29 mouse cellular contexts compared by ENCODE assay signal in genomic region chr4:148052976-148053375, GRCm38 (mm10). TPM values are rescaled to one million over a fixed set of nuclear protein-coding genes. Genes with fewer than 3 reads are reported as not detected.
DNase-seq lines count a peak whose midpoint lies in the region; ATAC-seq and TF ChIP-seq lines count a peak whose summit lies in the region.
"Had no signal": no experiment of that assay in that cellular context is flagged by ENCODE, and none has a peak within 500 bp of the region (broad histone marks: within the 10 kb centered on the region; RNA-seq: fewer than 3 reads in every experiment).

No protein-coding gene starts in this region.

- intact Hi-C loops in left cerebral cortex, adult 2 months (cut with DNase I), result loop anchor here (1.0 kb wide), 1 partner anchor 14 kb away; the partner anchor contains the start of gene Mthfr

- H3K27me3 ChIP-seq in forebrain, embryonic 14.5 days (replicated peaks; ENCODE audit: control insufficient read depth, insufficient read depth, low read length), result no peaks in the 10 kb centered on the region
- no peaks in the 10 kb centered on the region for H3K27me3 ChIP-seq in forebrain, embryonic 16.5 days (replicated peaks; ENCODE audit: control insufficient read depth, insufficient read depth, low read length)
- H3K27me3 ChIP-seq in midbrain, embryonic 11.5 days (ENCODE audit: control insufficient read depth, insufficient read depth, low read length), result no peaks in the 10 kb centered on the region
- H3K27me3 ChIP-seq in midbrain, embryonic 15.5 days (replicated peaks), result no peaks in the 10 kb centered on the region
- no peaks in the 10 kb centered on the region for H3K27me3 ChIP-seq in hindbrain, embryonic 14.5 days (ENCODE audit: control insufficient read depth, insufficient read depth, low read length)
- H3K27me3 ChIP-seq: embryonic facial prominence, embryonic 12.5 days; forebrain, embryonic 12.5 days; hindbrain, embryonic 15.5 days; kidney, embryonic 15.5 days; midbrain, embryonic 12.5 days; neural tube, embryonic 13.5 days had no signal

- H3K4me3 ChIP-seq in forebrain, embryonic 14.5 days (ENCODE audit: low read depth, low read length), result no peak overlapping the region
- H3K4me3 ChIP-seq in forebrain, embryonic 16.5 days (replicated peaks; ENCODE audit: low read length), result no peak overlapping the region
- H3K4me3 ChIP-seq in left cerebral cortex, adult 2 months, result no peak overlapping the region
- no peak overlapping the region for H3K4me3 ChIP-seq in midbrain, embryonic 11.5 days (ENCODE audit: low read depth, low read length)
- no peak overlapping the region for H3K4me3 ChIP-seq in midbrain, embryonic 15.5 days
- H3K4me3 ChIP-seq in hindbrain, embryonic 14.5 days (replicated peaks; ENCODE audit: low read length), result no peak overlapping the region
- H3K4me3 ChIP-seq: embryonic facial prominence, embryonic 12.5 days; forebrain, embryonic 12.5 days; heart, adult 2 months; hindbrain, embryonic 15.5 days; kidney, embryonic 15.5 days; limb, embryonic 10.5 days; midbrain, embryonic 12.5 days; myocyte; neural tube, embryonic 13.5 days had no signal

- H3K9ac ChIP-seq in forebrain, embryonic 14.5 days (ENCODE audit: low read length), result no peak overlapping the region
- H3K9ac ChIP-seq in forebrain, embryonic 16.5 days (replicated peaks; ENCODE audit: low read depth, low read length), result no peak overlapping the region
- no peak overlapping the region for H3K9ac ChIP-seq in midbrain, embryonic 11.5 days (ENCODE audit: low read length)
- no peak overlapping the region for H3K9ac ChIP-seq in midbrain, embryonic 15.5 days
- no peak overlapping the region for H3K9ac ChIP-seq in hindbrain, embryonic 14.5 days
- H3K9ac ChIP-seq: embryonic facial prominence, embryonic 12.5 days; forebrain, embryonic 12.5 days; hindbrain, embryonic 15.5 days; kidney, embryonic 15.5 days; midbrain, embryonic 12.5 days; neural tube, embryonic 13.5 days had no signal

- no peak for DNase-seq in forebrain, embryonic 14.5 days (ENCODE audit: low spot score)
- DNase-seq in left cerebral cortex, adult 2 months (ENCODE audit: extremely low spot score in 1 of 2, low spot score in 2 of 2), result no peak
- DNase-seq in left cerebral cortex, adult 9 months (ENCODE audit: low spot score in 2 of 2), result no peak
- DNase-seq in midbrain, embryonic 11.5 days (ENCODE audit: low spot score, missing footprints), result peak; percentile 45
- DNase-seq in yolk sac, embryonic 10.5 days (ENCODE audit: low spot score), result no peak
- no peak for DNase-seq in hindbrain, embryonic 14.5 days (ENCODE audit: low spot score)
- DNase-seq: adrenal gland, adult 8-10 months; cerebellum, adult 18-20 months; cerebellum, postnatal 14 days; gastrocnemius, postnatal 14 days; heart, adult 2 months; heart, postnatal 36 days; kidney, postnatal 36 days; liver; thymus, adult 2 months; thymus, postnatal 4 days had no signal

- no peak for TF ChIP-seq CTCF in left cerebral cortex, adult 2 months (IDR thresholded peaks at IDR 0.05)

- H3K36me3 ChIP-seq in forebrain, embryonic 14.5 days (ENCODE audit: control insufficient read depth, insufficient read depth, low read length), result peaks cover 89% of the 10 kb centered on the region
- peaks cover 21% of the 10 kb centered on the region for H3K36me3 ChIP-seq in forebrain, embryonic 16.5 days (ENCODE audit: control insufficient read depth, insufficient read depth)
- peaks cover 39% of the 10 kb centered on the region for H3K36me3 ChIP-seq in midbrain, embryonic 11.5 days (ENCODE audit: control insufficient read depth, insufficient read depth, low read length)
- H3K36me3 ChIP-seq in midbrain, embryonic 15.5 days (replicated peaks), result peaks cover 71% of the 10 kb centered on the region
- peaks cover 98% of the 10 kb centered on the region for H3K36me3 ChIP-seq in hindbrain, embryonic 14.5 days (replicated peaks; ENCODE audit: control insufficient read depth, insufficient read depth)

- peak; percentile 10; the same call in 1 of the 2 replicates for ATAC-seq in forebrain, embryonic 14.5 days
- ATAC-seq in forebrain, embryonic 16.5 days, result no peak
- ATAC-seq in midbrain, embryonic 11.5 days (ENCODE audit: low FRiP score), result no peak
- no peak for ATAC-seq in midbrain, embryonic 15.5 days (replicated peaks)
- no peak for ATAC-seq in hindbrain, embryonic 14.5 days (ENCODE audit: low FRiP score)
- ATAC-seq: activated CD4-positive, CD25-positive, alpha-beta regulatory T cell, adult 4 months had no signal

- 53% methylated on average over 2 of the region's 2 CpGs for WGBS in forebrain, embryonic 14.5 days
- 55% methylated on average over 2 of the region's 2 CpGs for WGBS in forebrain, embryonic 16.5 days
- 81% methylated on average over 2 of the region's 2 CpGs for WGBS in midbrain, embryonic 11.5 days
- WGBS in midbrain, embryonic 15.5 days, result 85% methylated on average over 2 of the region's 2 CpGs
- WGBS in hindbrain, embryonic 14.5 days, result 81% methylated on average over 2 of the region's 2 CpGs

- no peaks in the 10 kb centered on the region for H3K4me1 ChIP-seq in forebrain, embryonic 14.5 days (ENCODE audit: control insufficient read depth, insufficient read depth, low read length)
- peaks cover 4% of the 10 kb centered on the region; the same call in 1 of the 2 replicates for H3K4me1 ChIP-seq in forebrain, embryonic 16.5 days (replicated peaks; ENCODE audit: control insufficient read depth, insufficient read depth, low read length)
- H3K4me1 ChIP-seq in midbrain, embryonic 11.5 days (ENCODE audit: control insufficient read depth, insufficient read depth, low read length), result no peaks in the 10 kb centered on the region
- no peaks in the 10 kb centered on the region for H3K4me1 ChIP-seq in midbrain, embryonic 15.5 days
- no peaks in the 10 kb centered on the region for H3K4me1 ChIP-seq in hindbrain, embryonic 14.5 days (replicated peaks; ENCODE audit: control insufficient read depth, insufficient read depth, low read length)
- H3K4me1 ChIP-seq: embryonic facial prominence, embryonic 12.5 days; forebrain, embryonic 12.5 days; hindbrain, embryonic 15.5 days; kidney, embryonic 15.5 days; midbrain, embryonic 12.5 days; neural tube, embryonic 13.5 days had no signal

- H3K4me2 ChIP-seq in forebrain, embryonic 14.5 days (ENCODE audit: low read length), result no peak overlapping the region
- no peak overlapping the region for H3K4me2 ChIP-seq in forebrain, embryonic 16.5 days (ENCODE audit: low read length)
- no peak overlapping the region for H3K4me2 ChIP-seq in midbrain, embryonic 11.5 days
- no peak overlapping the region for H3K4me2 ChIP-seq in midbrain, embryonic 15.5 days
- H3K4me2 ChIP-seq in hindbrain, embryonic 14.5 days (replicated peaks), result no peak overlapping the region
- H3K4me2 ChIP-seq: embryonic facial prominence, embryonic 12.5 days; forebrain, embryonic 12.5 days; hindbrain, embryonic 15.5 days; kidney, embryonic 15.5 days; midbrain, embryonic 12.5 days; neural tube, embryonic 13.5 days had no signal

- H3K9me3 ChIP-seq in forebrain, embryonic 14.5 days (replicated peaks; ENCODE audit: control insufficient read depth, low read length), result no peaks in the 10 kb centered on the region
- no peaks in the 10 kb centered on the region for H3K9me3 ChIP-seq in forebrain, embryonic 16.5 days (ENCODE audit: control insufficient read depth, low read length)
- no peaks in the 10 kb centered on the region for H3K9me3 ChIP-seq in midbrain, embryonic 11.5 days (ENCODE audit: control insufficient read depth, low read length)
- no peaks in the 10 kb centered on the region for H3K9me3 ChIP-seq in midbrain, embryonic 15.5 days
- H3K9me3 ChIP-seq in hindbrain, embryonic 14.5 days (ENCODE audit: control insufficient read depth, low read length), result no peaks in the 10 kb centered on the region
- H3K9me3 ChIP-seq: embryonic facial prominence, embryonic 12.5 days; forebrain, embryonic 12.5 days; hindbrain, embryonic 15.5 days; kidney, embryonic 15.5 days; limb, embryonic 10.5 days; midbrain, embryonic 12.5 days; neural tube, embryonic 13.5 days had no signal

- peak overlapping the region; percentile 33; the same call in 1 of the 2 replicates for H3K27ac ChIP-seq in forebrain, embryonic 14.5 days (ENCODE audit: low read depth, low read length)
- H3K27ac ChIP-seq in forebrain, embryonic 16.5 days (ENCODE audit: low read length), result no peak overlapping the region
- peak overlapping the region; percentile 85 for H3K27ac ChIP-seq in left cerebral cortex, adult 2 months
- H3K27ac ChIP-seq in midbrain, embryonic 11.5 days (ENCODE audit: low read depth, low read length), result no peak overlapping the region
- no peak overlapping the region for H3K27ac ChIP-seq in midbrain, embryonic 15.5 days
- no peak overlapping the region for H3K27ac ChIP-seq in hindbrain, embryonic 14.5 days
- H3K27ac ChIP-seq: embryonic facial prominence, embryonic 12.5 days; forebrain, embryonic 12.5 days; heart, adult 2 months; hindbrain, embryonic 15.5 days; kidney, embryonic 15.5 days; limb, embryonic 10.5 days; midbrain, embryonic 12.5 days; neural tube, embryonic 13.5 days had no signal

RNA-seq across cellular contexts. Expression of gene Mthfr, which starts 14.1 kb away (rescaled TPM):
- polyA plus RNA-seq in forebrain, embryonic 14.5 days (2014; fragmentation: Nextera tagmentation; extraction: Ambion mirVana), result 12.4 TPM in 2 replicates
- polyA plus RNA-seq in forebrain, embryonic 16.5 days (2015; fragmentation: Nextera tagmentation; extraction: Ambion mirVana), result 17.3 and 22.0 TPM in 2 replicates
- 10 to 100 TPM; 30.7 to 32.0 TPM for total RNA-seq in left cerebral cortex, adult 2 months (2021)
- 17.8 and 18.9 TPM in 2 replicates for polyA plus RNA-seq in midbrain, embryonic 11.5 days (2014; fragmentation: Nextera tagmentation; extraction: Ambion mirVana)
- 23.2 and 24.8 TPM in 2 replicates for polyA plus RNA-seq in midbrain, embryonic 15.5 days (2015; fragmentation: Nextera tagmentation; extraction: Ambion mirVana)
- 17.4 and 18.7 TPM in 2 replicates for polyA plus RNA-seq in hindbrain, embryonic 14.5 days (2014; fragmentation: Nextera tagmentation; extraction: Ambion mirVana)

RNA-seq across cellular contexts. Expression of gene Clcn6, which starts 14.4 kb away (rescaled TPM):
- polyA plus RNA-seq in forebrain, embryonic 14.5 days (2014; fragmentation: Nextera tagmentation; extraction: Ambion mirVana), result 19.1 and 24.8 TPM in 2 replicates
- 34.3 and 40.6 TPM in 2 replicates for polyA plus RNA-seq in forebrain, embryonic 16.5 days (2015; fragmentation: Nextera tagmentation; extraction: Ambion mirVana)
- total RNA-seq in left cerebral cortex, adult 2 months (2021), result 10 to 100 TPM; 81.4 to 84.4 TPM
- 19.2 and 20.2 TPM in 2 replicates for polyA plus RNA-seq in midbrain, embryonic 11.5 days (2014; fragmentation: Nextera tagmentation; extraction: Ambion mirVana)
- polyA plus RNA-seq in midbrain, embryonic 15.5 days (2015; fragmentation: Nextera tagmentation; extraction: Ambion mirVana), result 36.2 and 38.0 TPM in 2 replicates
- polyA plus RNA-seq in hindbrain, embryonic 14.5 days (2014; fragmentation: Nextera tagmentation; extraction: Ambion mirVana), result 24.8 and 28.7 TPM in 2 replicates

RNA-seq across cellular contexts. Expression of gene Agtrap, which starts 34.9 kb away (rescaled TPM):
- polyA plus RNA-seq in forebrain, embryonic 14.5 days (2014; fragmentation: Nextera tagmentation; extraction: Ambion mirVana), result 5.3 and 5.7 TPM in 2 replicates
- polyA plus RNA-seq in forebrain, embryonic 16.5 days (2015; fragmentation: Nextera tagmentation; extraction: Ambion mirVana), result 4.7 and 5.5 TPM in 2 replicates
- 10 to 100 TPM in 1 of 2 experiments, 1 to 10 TPM in 1; 6.6 to 10.2 TPM for total RNA-seq in left cerebral cortex, adult 2 months (2021)
- 11.7 TPM in 2 replicates for polyA plus RNA-seq in midbrain, embryonic 11.5 days (2014; fragmentation: Nextera tagmentation; extraction: Ambion mirVana)
- 5.5 and 6.4 TPM in 2 replicates for polyA plus RNA-seq in midbrain, embryonic 15.5 days (2015; fragmentation: Nextera tagmentation; extraction: Ambion mirVana)
- 5.3 and 6.6 TPM in 2 replicates for polyA plus RNA-seq in hindbrain, embryonic 14.5 days (2014; fragmentation: Nextera tagmentation; extraction: Ambion mirVana)

RNA-seq across cellular contexts. Expression of gene Nppa, which starts 52.5 kb away (rescaled TPM):
- 0.80 and 1.1 TPM in 2 replicates for polyA plus RNA-seq in forebrain, embryonic 14.5 days (2014; fragmentation: Nextera tagmentation; extraction: Ambion mirVana)
- 0.83 TPM in 1 of 2 replicates, not detected in the other for polyA plus RNA-seq in forebrain, embryonic 16.5 days (2015; fragmentation: Nextera tagmentation; extraction: Ambion mirVana)
- total RNA-seq in left cerebral cortex, adult 2 months (2021), result not detected
- polyA plus RNA-seq in midbrain, embryonic 11.5 days (2014; fragmentation: Nextera tagmentation; extraction: Ambion mirVana), result 0.51 and 0.68 TPM in 2 replicates
- 3.6 and 6.4 TPM in 2 replicates for polyA plus RNA-seq in midbrain, embryonic 15.5 days (2015; fragmentation: Nextera tagmentation; extraction: Ambion mirVana)
- polyA plus RNA-seq in hindbrain, embryonic 14.5 days (2014; fragmentation: Nextera tagmentation; extraction: Ambion mirVana), result 2.4 TPM in 2 replicates
- total RNA-seq: adrenal gland, adult 8-10 months; gastrocnemius, postnatal 14 days; megakaryocyte progenitor cell, adult 5-6 weeks had no signal
- polyA plus RNA-seq: activated CD4-positive, CD25-positive, alpha-beta regulatory T cell, adult 4 months; liver, embryonic 16.5 days; myocyte had no signal

Comparison
In these comparisons a context has a peak if more than half of its experiments do, and no peak if none do; other contexts are left out.
1. H3K27ac ChIP-seq: peak in forebrain, embryonic 14.5 days (single experiment) and left cerebral cortex, adult 2 months (single experiment); none in forebrain, embryonic 16.5 days (single experiment), midbrain, embryonic 11.5 days (single experiment), midbrain, embryonic 15.5 days (single experiment) and hindbrain, embryonic 14.5 days (single experiment).